Mouse (Mus musculus) bone marrow macrophage, adult 2 months (primary cell): Measurements from ENCODE around the gene Cutal.

Experiments used
- CTCF ChIP-seq: IDR thresholded peaks from 2 replicates; pipeline ENCODE4 v1.5.1; 2012; ENCODE audit warnings: low read depth, mild to moderate bottlenecking, low read length, moderate library complexity
- POLR2A ChIP-seq: IDR thresholded peaks from 2 replicates; pipeline ENCODE4 v1.6.1; 2012; ENCODE audit warnings: mild to moderate bottlenecking, low read depth, low read length, borderline replicate concordance

- TF ChIP-seq POLR2A: no peak
- TF ChIP-seq CTCF: no peak
Observed at GRCm38 (mm10) chr2:34906861-34907604, 32.8 kb downstream of the Cutal start.
